Mouse (Mus musculus) stomach, postnatal 0 days (tissue): ENCODE measurements around the gene Col8a2. TPM values are rescaled to one million over a fixed set of nuclear protein-coding genes. Genes with fewer than 3 reads are reported as not detected.
A peak's percentile ranks its signal among the peaks of the same experiment; 100 is the strongest.

Experiments
- ATAC-seq: fragments of 200-750 bp; cut with Nextera tagmentation; 2 replicates; pipeline ENCODE4 v1.8.0; 2017; ENCODE audit not compliant: low FRiP score, low TSS enrichment
- DNase-seq: peaks from one replicate; pipeline ENCODE4 v3.0.0-alpha.2; 2016; ENCODE audit warnings: low spot score
- H3K27ac ChIP-seq: fragments of 300-500 bp; sonication (generic); replicated peaks from 2 replicates; pipeline ENCODE4 v1.5.1; 2014; ENCODE audit warnings: mild to moderate bottlenecking, control low read depth
- H3K27me3 ChIP-seq: fragments of 300-500 bp; sonication (generic); 2 replicates; pipeline ENCODE4 v1.6.1; 2014; ENCODE audit warnings: low read length; ENCODE audit not compliant: control insufficient read depth, insufficient read depth
- H3K36me3 ChIP-seq: fragments of 300-500 bp; sonication (generic); 2 replicates; pipeline ENCODE4 v1.6.1; 2014; ENCODE audit warnings: low read length, mixed read lengths; ENCODE audit not compliant: control insufficient read depth, insufficient read depth
- H3K4me1 ChIP-seq: fragments of 300-500 bp; sonication (generic); replicated peaks from 2 replicates; pipeline ENCODE4 v1.6.1; 2014; ENCODE audit warnings: antibody characterized with exemption; ENCODE audit not compliant: control insufficient read depth, insufficient read depth
- H3K4me2 ChIP-seq: fragments of 300-500 bp; sonication (generic); replicated peaks from 2 replicates; pipeline ENCODE4 v1.6.1; 2014; ENCODE audit warnings: low read depth, mild to moderate bottlenecking, control low read depth, moderate library complexity
- H3K4me3 ChIP-seq: fragments of 300-500 bp; sonication (generic); 2 replicates; pipeline ENCODE4 v1.5.1; 2014; ENCODE audit warnings: low read depth, low read length, control low read depth
- H3K9ac ChIP-seq: fragments of 300-500 bp; sonication (generic); 2 replicates; pipeline ENCODE4 v1.6.1; 2014; ENCODE audit warnings: mild to moderate bottlenecking, low read length, control low read depth, mixed read lengths
- H3K9me3 ChIP-seq: fragments of 300-500 bp; sonication (generic); 2 replicates; pipeline ENCODE4 v1.6.1; 2016; ENCODE audit warnings: low read length; ENCODE audit not compliant: control insufficient read depth
- CTCF ChIP-seq: IDR thresholded peaks from 2 replicates; pipeline ENCODE4 v1.5.1; 2016; ENCODE audit warnings: antibody characterized with exemption, low read depth, mild to moderate bottlenecking, moderate library complexity
- EP300 ChIP-seq: optimal IDR thresholded peaks from 2 replicates; pipeline ENCODE3; 2016; ENCODE audit warnings: antibody characterized with exemption
- WGBS: fragments of 180-500 bp; shearing (Covaris S2); extraction: QIAGEN DNeasy Blood & Tissue Kit; methylation state at CpG from one replicate; pipeline ENCODE4 v1.1.7; 2014; 5-methylcytosine and 5-hydroxymethylcytosine counted together
- polyA plus RNA-seq: library from polyadenylated mRNA; unstranded; fragments of >200 nt; fragmentation: Nextera tagmentation; extraction: Ambion mirVana; gene quantifications from 2 replicates; pipeline ENCODE4 v1.2.1, GENCODE M21; 2015

The Col8a2 gene
- polyA plus RNA-seq, 1 experiment from 2014 or later: 7.8 TPM

- DNase-seq: no peak
- 78% methylated on average over 14 of the region's 14 CpGs for WGBS
Measured at GRCm38 (mm10) chr4:126253637-126254272, 32.8 kb upstream of the Col8a2 start.

DNA sequence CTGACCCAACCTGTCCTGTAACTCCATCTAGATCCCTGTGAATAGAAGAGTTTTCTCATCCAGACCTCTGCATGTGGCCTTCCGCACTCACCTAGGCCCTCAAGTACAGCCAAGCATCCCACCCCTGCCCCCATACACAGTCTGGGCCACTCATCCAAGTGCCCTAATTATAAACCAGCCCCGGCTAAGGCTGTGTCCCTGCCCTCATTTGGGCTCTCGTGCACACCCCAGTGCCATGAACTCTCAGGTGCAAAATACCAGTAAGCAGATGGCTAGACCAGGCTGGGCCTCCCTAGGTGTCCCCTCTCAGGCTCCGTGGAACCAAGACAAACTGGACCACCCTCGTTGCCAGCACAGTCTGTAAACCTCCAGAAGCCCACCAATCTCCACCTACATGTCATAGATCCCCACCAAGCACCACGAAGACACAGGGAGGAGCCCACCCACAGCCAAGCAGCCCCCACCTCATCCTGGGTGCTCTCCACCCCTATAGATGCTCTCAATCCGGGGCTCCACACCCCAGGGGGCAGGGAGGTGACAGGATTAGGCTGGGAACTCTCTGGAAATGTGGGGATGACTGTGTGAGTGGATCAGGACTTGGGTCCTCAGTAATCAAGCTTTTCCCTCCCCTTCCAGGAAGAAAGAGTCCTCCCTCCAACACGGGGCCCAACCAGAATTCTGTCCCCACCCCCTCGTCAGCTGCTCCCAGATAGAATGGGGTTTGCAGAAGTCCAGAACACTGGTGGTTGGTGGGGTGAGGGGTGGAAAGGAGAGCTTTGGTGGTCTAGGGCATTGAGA, 32.1 kb upstream of the Col8a2 start:
- peak overlapping the region; percentile 98 for H3K9ac ChIP-seq
- H3K9me3 ChIP-seq: no peaks in the 10 kb centered on the region
- peaks cover 14% of the 10 kb centered on the region for H3K4me1 ChIP-seq
- peak overlapping the region; percentile 99 for H3K4me3 ChIP-seq
- peak overlapping the region; percentile 93 for H3K27ac ChIP-seq
- TF ChIP-seq EP300 (no peak), CTCF (no peak)
- H3K27me3 ChIP-seq: no peaks in the 10 kb centered on the region
- DNase-seq (no peak), ATAC-seq (peak; percentile 4; the same call in 1 of the 2 replicates)
- peak overlapping the region; percentile 82 for H3K4me2 ChIP-seq
- WGBS: 20% methylated on average over 9 of the region's 9 CpGs
- H3K36me3 ChIP-seq: no peaks in the 10 kb centered on the region

More at GRCm38 (mm10) chr4:126253637-126254272, 32.8 kb upstream of the Col8a2 start:
- Histone ChIP-seq H3K27me3 (no peaks in the 10 kb centered on the region), H3K4me2 (peak overlapping the region; percentile 82; the same call in 1 of the 2 replicates), H3K4me1 (peaks cover 10% of the 10 kb centered on the region), H3K36me3 (no peaks in the 10 kb centered on the region), H3K4me3 (peak overlapping the region; percentile 99; the same call in 1 of the 2 replicates), H3K9ac (peak overlapping the region; percentile 9; the same call in 1 of the 2 replicates), H3K9me3 (no peaks in the 10 kb centered on the region), H3K27ac (no peak overlapping the region)
- no peak for TF ChIP-seq EP300
- no peak for TF ChIP-seq CTCF
- no peak for ATAC-seq

- Histone ChIP-seq H3K36me3 (no peaks in the 10 kb centered on the region), H3K4me3 (peak overlapping the region; percentile 99), H3K27ac (peak overlapping the region; percentile 93), H3K9me3 (no peaks in the 10 kb centered on the region), H3K9ac (peak overlapping the region; percentile 98), H3K27me3 (no peaks in the 10 kb centered on the region), H3K4me1 (peaks cover 14% of the 10 kb centered on the region), H3K4me2 (peak overlapping the region; percentile 82)
- no peak for TF ChIP-seq CTCF
- TF ChIP-seq EP300: no peak
- 2% methylated on average over 45 of the region's 50 CpGs for WGBS
- DNase-seq (no peak), ATAC-seq (no peak)
Measured at GRCm38 (mm10) chr4:126255113-126256001, 31.2 kb upstream of the Col8a2 start.

DNA sequence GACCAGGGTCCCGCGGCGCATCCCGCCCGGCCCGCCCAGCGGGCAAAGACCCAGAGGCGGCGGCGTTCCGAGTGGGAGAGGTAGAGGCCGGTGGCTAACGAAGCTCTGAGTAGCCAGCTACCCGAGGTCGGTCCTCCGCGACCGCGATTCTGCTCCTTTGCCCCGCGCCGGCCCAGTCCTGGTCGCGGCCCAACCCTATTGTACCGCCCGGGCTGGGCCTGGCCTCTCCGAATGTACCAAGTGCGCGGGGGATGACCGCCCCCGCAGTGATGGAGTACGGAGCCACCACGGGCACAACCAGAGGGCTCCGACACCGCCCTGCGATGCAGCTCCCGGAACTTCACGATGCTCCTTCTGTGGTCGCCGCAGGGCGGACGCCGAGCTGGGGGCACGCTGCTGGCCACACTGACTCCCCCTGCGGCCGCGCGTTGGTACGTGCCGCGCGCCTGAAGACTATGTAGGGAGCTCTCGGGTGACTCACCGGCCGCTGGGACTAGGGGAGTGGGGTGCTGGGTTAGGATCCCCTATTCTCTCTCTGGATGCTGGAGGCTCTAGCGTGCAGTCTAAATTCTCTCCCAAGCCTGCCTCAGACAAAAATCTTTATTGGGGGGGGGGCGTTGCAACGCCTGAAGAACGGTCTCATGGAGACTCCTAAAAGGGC, 30.3 kb upstream of the Col8a2 start, which contains the start of gene Map7d1:
Gene Map7d1 (minus strand): TSS at position 213 of the 661 bp plus-strand sequence.
- WGBS: under 1% methylated on average over 55 of the region's 59 CpGs
- H3K27ac ChIP-seq: peak within 1 kb of the TSS; percentile 93
- no peaks in the 10 kb centered on the region for H3K27me3 ChIP-seq
- peak; percentile 86 for DNase-seq
- H3K4me2 ChIP-seq: peak within 1 kb of the TSS; percentile 82
- H3K4me3 ChIP-seq: peak within 1 kb of the TSS; percentile 99
- H3K9ac ChIP-seq: peak within 1 kb of the TSS; percentile 98
- H3K36me3 ChIP-seq: no peaks in the 10 kb centered on the region
- TF ChIP-seq EP300 (peak; percentile 89), CTCF (peak; percentile 27; the same call in 1 of the 2 replicates)
- peaks cover 18% of the 10 kb centered on the region; the same call in 1 of the 2 replicates for H3K4me1 ChIP-seq
- H3K9me3 ChIP-seq: no peaks in the 10 kb centered on the region
- peak; percentile 83 for ATAC-seq
